Mouse (Mus musculus): ENCODE data around the gene Slirp.

- TF ChIP-seq CTCF (conservative IDR thresholded peaks at IDR 0.05 in 1 of 2, IDR thresholded peaks at IDR 0.05 in 1 of 2; ENCODE audit: low read depth in 2 of 2, low read length in 2 of 2) = no peak
- no peak for TF ChIP-seq MEF2A (IDR thresholded peaks at IDR 0.05; ENCODE audit: borderline replicate concordance, low read depth, low read length)
Measured at GRCm38 (mm10) chr12:87407869-87408605, 35.7 kb upstream of the Slirp start.
